ENCODE assay signal across 10 mouse cellular contexts in genomic region chr11:69878399-69878798, GRCm38 (mm10). TPM values are rescaled to one million over a fixed set of nuclear protein-coding genes. Genes with fewer than 3 reads are reported as not detected.
DNase-seq lines count a peak whose midpoint lies in the region; ATAC-seq and TF ChIP-seq lines count a peak whose summit lies in the region.
"Had no signal": no experiment of that assay in that cellular context is flagged by ENCODE, and none has a peak within 500 bp of the region (broad histone marks: within the 10 kb centered on the region; RNA-seq: fewer than 3 reads in every experiment).

No protein-coding gene starts in this region.

- 80% methylated on average over 3 of the region's 3 CpGs for WGBS in limb, embryonic 11.5 days
- WGBS in limb, embryonic 10.5 days, result 89% methylated on average over 3 of the region's 3 CpGs
- WGBS in liver, embryonic 12.5 days (ENCODE audit: insufficient replicate concordance), result 82% methylated on average over 3 of the region's 3 CpGs

- peaks cover 12% of the 10 kb centered on the region for H3K4me1 ChIP-seq in limb, embryonic 11.5 days (ENCODE audit: control insufficient read depth, insufficient read depth, low read length)
- H3K4me1 ChIP-seq in limb, embryonic 10.5 days, result peaks cover 55% of the 10 kb centered on the region
- H3K4me1 ChIP-seq in E14TG2a.4 (replicated peaks; ENCODE audit: low read depth, low read length), result peaks cover 80% of the 10 kb centered on the region
- H3K4me1 ChIP-seq in liver, embryonic 12.5 days, result peaks cover 80% of the 10 kb centered on the region

- no peak for DNase-seq in limb, embryonic 11.5 days (ENCODE audit: low spot score)
- DNase-seq in limb, embryonic 10.5 days (ENCODE audit: low spot score), result no peak
- DNase-seq in MN1 (ENCODE audit: low spot score), result peak; percentile 42
- DNase-seq in T-cell, adult 2 months (ENCODE audit: low spot score), result no peak
- no peak for DNase-seq in natural killer cell, adult 2 months (ENCODE audit: low spot score in 2 of 2)
- DNase-seq: adrenal gland, postnatal 14 days; thymus, adult 18-20 months had no signal

- TF ChIP-seq CTCF in E14TG2a.4 (conservative IDR thresholded peaks at IDR 0.05; ENCODE audit: low read length), result no peak

- H3K27ac ChIP-seq in limb, embryonic 11.5 days (replicated peaks; ENCODE audit: low read depth, low read length), result no peak overlapping the region
- no peak overlapping the region for H3K27ac ChIP-seq in limb, embryonic 10.5 days
- peak overlapping the region; percentile 87 for H3K27ac ChIP-seq in liver, embryonic 12.5 days

- no peaks in the 10 kb centered on the region for H3K27me3 ChIP-seq in limb, embryonic 11.5 days (ENCODE audit: control insufficient read depth, insufficient read depth, low read length)
- no peaks in the 10 kb centered on the region for H3K27me3 ChIP-seq in limb, embryonic 10.5 days (ENCODE audit: low read depth, poor library complexity, severe bottlenecking)
- H3K27me3 ChIP-seq in E14TG2a.4 (ENCODE audit: insufficient read depth, low read length), result peaks cover 40% of the 10 kb centered on the region
- no peaks in the 10 kb centered on the region for H3K27me3 ChIP-seq in liver, embryonic 12.5 days (replicated peaks)

- H3K9ac ChIP-seq in limb, embryonic 11.5 days (ENCODE audit: low read length), result no peak overlapping the region
- H3K9ac ChIP-seq in liver, embryonic 12.5 days, result no peak overlapping the region

- H3K36me3 ChIP-seq in limb, embryonic 11.5 days (ENCODE audit: control insufficient read depth, insufficient read depth, low read length), result no peaks in the 10 kb centered on the region
- no peaks in the 10 kb centered on the region for H3K36me3 ChIP-seq in limb, embryonic 10.5 days
- no peaks in the 10 kb centered on the region for H3K36me3 ChIP-seq in E14TG2a.4 (ENCODE audit: insufficient read depth, low read length)
- H3K36me3 ChIP-seq in liver, embryonic 12.5 days, result no peaks in the 10 kb centered on the region

- 0 out of 2 replicates have a peak overlapping the region, but pooled peaks have one; percentile 2 for H3K4me2 ChIP-seq in limb, embryonic 11.5 days (ENCODE audit: low read depth, severe bottlenecking)
- peak overlapping the region; percentile 96 for H3K4me2 ChIP-seq in liver, embryonic 12.5 days

- ATAC-seq in limb, embryonic 11.5 days (ENCODE audit: insufficient number of reproducible peaks, low FRiP score, low TSS enrichment, low read depth), result no peak
- ATAC-seq in liver, embryonic 12.5 days, result no peak
- ATAC-seq: lung, postnatal 0 days had no signal

- H3K4me3 ChIP-seq in limb, embryonic 11.5 days (ENCODE audit: low read depth, low read length), result no peak overlapping the region
- H3K4me3 ChIP-seq in limb, embryonic 10.5 days, result no peak overlapping the region
- peak overlapping the region; percentile 67 for H3K4me3 ChIP-seq in E14TG2a.4 (replicated peaks; ENCODE audit: low read length)
- no peak overlapping the region for H3K4me3 ChIP-seq in liver, embryonic 12.5 days

- H3K9me3 ChIP-seq in limb, embryonic 11.5 days (ENCODE audit: control insufficient read depth, low read length), result no peaks in the 10 kb centered on the region
- no peaks in the 10 kb centered on the region for H3K9me3 ChIP-seq in limb, embryonic 10.5 days (replicated peaks)
- no peaks in the 10 kb centered on the region for H3K9me3 ChIP-seq in E14TG2a.4 (ENCODE audit: low read length)
- no peaks in the 10 kb centered on the region for H3K9me3 ChIP-seq in liver, embryonic 12.5 days (replicated peaks)

RNA-seq across cellular contexts. Expression of gene Tmem95, which starts 0.6 kb away (rescaled TPM):
- polyA plus RNA-seq in limb, embryonic 11.5 days (2014; fragmentation: Nextera tagmentation; extraction: Ambion mirVana), result not detected in 2 replicates
- polyA plus RNA-seq in limb, embryonic 10.5 days (2016; fragmentation: Nextera tagmentation; extraction: Ambion mirVana), result not detected in 2 replicates
- not detected in 2 replicates for polyA plus RNA-seq in liver, embryonic 12.5 days (2016; fragmentation: Nextera tagmentation; extraction: Ambion mirVana)
- polyA plus RNA-seq: lung, postnatal 0 days had no signal

RNA-seq across cellular contexts. Expression of gene Kctd11, which starts 2.8 kb away (rescaled TPM):
- polyA plus RNA-seq in limb, embryonic 11.5 days (2014; fragmentation: Nextera tagmentation; extraction: Ambion mirVana), result 3.7 and 4.3 TPM in 2 replicates
- polyA plus RNA-seq in limb, embryonic 10.5 days (2016; fragmentation: Nextera tagmentation; extraction: Ambion mirVana), result 6.1 and 6.4 TPM in 2 replicates
- polyA plus RNA-seq in liver, embryonic 12.5 days (2016; fragmentation: Nextera tagmentation; extraction: Ambion mirVana), result 1.3 TPM in 2 replicates

RNA-seq across cellular contexts. Expression of gene Acap1, which starts 16.9 kb away (rescaled TPM):
- 0.72 and 0.78 TPM in 2 replicates for polyA plus RNA-seq in limb, embryonic 11.5 days (2014; fragmentation: Nextera tagmentation; extraction: Ambion mirVana)
- polyA plus RNA-seq in limb, embryonic 10.5 days (2016; fragmentation: Nextera tagmentation; extraction: Ambion mirVana), result 0.93 and 1.7 TPM in 2 replicates
- polyA plus RNA-seq in liver, embryonic 12.5 days (2016; fragmentation: Nextera tagmentation; extraction: Ambion mirVana), result 7.6 and 8.1 TPM in 2 replicates

RNA-seq across cellular contexts. Expression of gene Tnk1, which starts 19.9 kb away (rescaled TPM):
- 0.89 and 1.2 TPM in 2 replicates for polyA plus RNA-seq in limb, embryonic 11.5 days (2014; fragmentation: Nextera tagmentation; extraction: Ambion mirVana)
- 1.1 TPM in 2 replicates for polyA plus RNA-seq in limb, embryonic 10.5 days (2016; fragmentation: Nextera tagmentation; extraction: Ambion mirVana)
- 1.2 and 1.4 TPM in 2 replicates for polyA plus RNA-seq in liver, embryonic 12.5 days (2016; fragmentation: Nextera tagmentation; extraction: Ambion mirVana)

RNA-seq across cellular contexts. Expression of gene 2810408A11Rik, which starts 22.4 kb away (rescaled TPM):
- polyA plus RNA-seq in limb, embryonic 11.5 days (2014; fragmentation: Nextera tagmentation; extraction: Ambion mirVana), result 24.8 and 26.5 TPM in 2 replicates
- polyA plus RNA-seq in limb, embryonic 10.5 days (2016; fragmentation: Nextera tagmentation; extraction: Ambion mirVana), result 20.2 and 25.8 TPM in 2 replicates
- 2.3 TPM in 2 replicates for polyA plus RNA-seq in liver, embryonic 12.5 days (2016; fragmentation: Nextera tagmentation; extraction: Ambion mirVana)
